Mouse (Mus musculus): ENCODE data around the gene Crb1. TPM values are rescaled to one million over a fixed set of nuclear protein-coding genes. Genes with fewer than 3 reads are reported as not detected.

The Crb1 gene
- 1.6 and 2.1 TPM in 2 replicates for polyA plus RNA-seq (2012; rRNA removed)

DNA sequence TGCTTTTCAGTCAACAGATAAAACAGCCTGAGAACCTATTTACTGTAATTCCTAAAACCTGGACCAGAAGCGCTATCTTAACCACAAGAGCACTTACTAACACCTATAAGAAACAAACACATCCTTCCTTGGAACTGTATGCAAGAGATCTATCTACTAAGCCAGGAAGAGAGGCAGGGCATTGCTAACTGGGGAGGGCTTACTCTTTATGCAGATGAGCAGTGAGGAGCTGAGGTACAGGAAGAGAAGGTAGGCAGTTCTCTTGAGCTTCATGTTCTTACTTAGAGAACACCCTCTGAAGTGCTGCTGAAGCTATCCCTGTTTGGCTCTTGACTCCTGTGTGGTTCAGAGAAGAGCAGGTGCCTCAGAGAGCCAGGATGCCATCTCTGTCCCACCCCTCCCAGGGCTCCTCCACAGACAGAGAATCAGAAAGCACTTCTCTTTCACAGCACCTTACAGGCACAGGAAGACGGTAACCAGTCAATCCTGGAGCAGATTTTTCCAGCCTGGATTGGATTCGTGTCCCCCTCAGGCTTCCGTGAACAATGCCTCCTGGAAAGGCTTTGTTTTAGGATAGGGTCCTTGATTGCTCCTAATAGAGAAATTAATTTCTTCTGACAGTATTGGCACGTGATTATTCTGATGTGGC is at the start of gene Crb1:
Gene Crb1, minus strand, starts transcription at position 463 of the 649 bp plus-strand sequence.

DNA sequence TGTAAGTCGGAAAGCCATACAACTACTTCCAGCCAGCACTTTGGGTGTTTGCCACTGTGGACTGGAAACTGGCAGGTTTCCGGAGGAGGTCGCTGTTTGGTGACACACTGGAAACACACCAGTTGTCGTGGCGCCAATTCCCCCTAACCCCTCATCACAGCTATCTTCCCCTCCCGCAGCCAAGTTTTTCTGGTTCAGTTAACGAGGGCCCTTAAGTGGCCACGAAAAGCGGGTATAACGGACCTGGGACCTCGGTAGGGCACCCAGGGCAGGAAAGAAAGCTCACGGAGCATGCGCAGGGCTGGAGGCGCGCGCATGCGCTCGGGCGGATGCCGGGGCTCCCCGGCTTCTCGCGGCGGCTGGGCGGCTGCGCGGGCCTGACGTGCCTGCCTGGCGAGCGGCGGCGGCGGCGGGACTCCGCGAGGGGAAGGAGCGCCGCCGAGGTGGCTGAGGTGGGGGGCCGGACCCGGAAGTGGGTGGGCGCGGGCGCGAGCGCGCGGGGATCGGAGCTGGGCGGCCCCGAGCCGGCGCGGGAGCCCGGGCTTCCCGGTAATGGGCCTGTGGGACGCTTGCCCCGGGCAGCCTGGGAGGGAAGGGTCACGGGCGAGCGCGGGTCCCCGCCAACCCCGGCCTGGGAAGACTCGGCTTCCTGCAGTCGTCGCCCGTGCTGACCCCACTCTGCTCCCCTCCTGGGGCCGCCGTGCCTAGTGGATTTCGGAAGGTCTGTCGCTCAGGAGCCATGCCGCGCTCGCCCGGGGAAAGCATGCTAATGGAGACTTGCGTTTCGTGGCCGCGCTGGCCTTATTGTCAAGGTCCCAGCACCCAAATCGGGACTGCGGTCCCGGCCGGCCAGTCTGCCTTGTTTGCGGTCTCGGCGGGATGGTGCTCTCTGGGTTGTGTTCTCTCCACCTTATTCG is 45.2 kb upstream of the Crb1 start, which contains the start of gene Zbtb41:
Gene Zbtb41, plus strand, starts transcription at position 414 of the 917 bp plus-strand sequence.

Other genes with a start within 250 kb of the Crb1 start
- 12.0 and 12.3 TPM in 2 replicates for gene Zbtb41, start 45.2 kb upstream of the Crb1 start, polyA plus RNA-seq (2012; rRNA removed)
- gene Aspm, start 77.7 kb upstream of the Crb1 start, polyA plus RNA-seq (2012; rRNA removed), result 20.7 and 21.8 TPM in 2 replicates
- gene F13b, start 124.6 kb upstream of the Crb1 start, polyA plus RNA-seq (2012; rRNA removed), result 0.10 and 0.31 TPM in 2 replicates
- 0.02 TPM in 1 of 2 replicates, not detected in the other for gene Cfhr1, start 183.2 kb upstream of the Crb1 start, polyA plus RNA-seq (2012; rRNA removed)